Mouse (Mus musculus) limb, embryonic 14.5 days (tissue): ENCODE measurements around the gene Fam50b. TPM values are rescaled to one million over a fixed set of nuclear protein-coding genes. Genes with fewer than 3 reads are reported as not detected.

Source experiments
- ATAC-seq: fragments of 200-750 bp; cut with Nextera tagmentation; 2 replicates; pipeline ENCODE4 v1.8.0; 2017; ENCODE audit warnings: low read depth, moderate number of reproducible peaks, moderate TSS enrichment; ENCODE audit not compliant: low FRiP score
- DNase-seq: peaks from one replicate; pipeline ENCODE4 v3.0.0-alpha.2; 2015; ENCODE audit warnings: low spot score
- H3K27ac ChIP-seq: fragments of 300-500 bp; sonication (generic); replicated peaks from 2 replicates; pipeline ENCODE4 v1.5.1; 2014; ENCODE audit warnings: low read depth, mild to moderate bottlenecking, low read length, moderate library complexity, mixed read lengths
- H3K27me3 ChIP-seq: fragments of 300-500 bp; sonication (generic); 2 replicates; pipeline ENCODE4 v1.6.1; 2014; ENCODE audit warnings: low read length, mixed read lengths; ENCODE audit not compliant: control insufficient read depth, insufficient read depth
- H3K36me3 ChIP-seq: fragments of 300-500 bp; sonication (generic); 2 replicates; pipeline ENCODE4 v1.6.1; 2014; ENCODE audit warnings: mild to moderate bottlenecking, low read length, moderate library complexity, mixed read lengths; ENCODE audit not compliant: control insufficient read depth, insufficient read depth
- H3K4me1 ChIP-seq: fragments of 300-500 bp; sonication (generic); 2 replicates; pipeline ENCODE4 v1.6.1; 2014; ENCODE audit warnings: antibody characterized with exemption, low read length, mixed read lengths; ENCODE audit not compliant: control insufficient read depth, insufficient read depth
- H3K4me2 ChIP-seq: fragments of 300-500 bp; sonication (generic); replicated peaks from 2 replicates; pipeline ENCODE4 v1.6.1; 2014; ENCODE audit warnings: low read depth, mild to moderate bottlenecking, low read length, moderate library complexity; ENCODE audit not compliant: severe bottlenecking
- H3K4me3 ChIP-seq: fragments of 300-500 bp; sonication (generic); replicated peaks from 2 replicates; pipeline ENCODE4 v1.5.1; 2014; ENCODE audit warnings: low read length
- H3K9ac ChIP-seq: fragments of 300-500 bp; sonication (generic); 2 replicates; pipeline ENCODE4 v1.6.1; 2014; ENCODE audit warnings: mild to moderate bottlenecking, low read depth, low read length, moderate library complexity; ENCODE audit not compliant: severe bottlenecking
- H3K9me3 ChIP-seq: fragments of 300-500 bp; sonication (generic); 2 replicates; pipeline ENCODE4 v1.6.1; 2016; ENCODE audit warnings: low read length; ENCODE audit not compliant: control insufficient read depth
- POLR2A ChIP-seq: fragments of 200-500 bp; IDR thresholded peaks from 2 replicates; pipeline ENCODE4 v1.8.0; 2012; ENCODE audit warnings: inconsistent platforms, mild to moderate bottlenecking, moderate library complexity, borderline replicate concordance; ENCODE audit not compliant: insufficient read depth, insufficient read length; ENCODE audit errors: extremely low read depth
- WGBS: fragments of 180-500 bp; shearing (Covaris S2); extraction: QIAGEN DNeasy Blood & Tissue Kit; methylation state at CpG from one replicate; pipeline ENCODE4 v1.1.7; 2014; 5-methylcytosine and 5-hydroxymethylcytosine counted together
- polyA plus RNA-seq, 2 experiments: library from polyadenylated mRNA; depleted of rRNA in 1 of 2; stranded (reverse) in 1 of 2; unstranded in 1 of 2; fragments of >200 nt; fragmentation: Nextera tagmentation in 1 of 2; extraction: Ambion mirVana in 1 of 2; gene quantifications; 2 replicates each; pipeline versions ENCODE4 v1.2.1 to v1.2.3; 2012 to 2014

Fam50b gene
- polyA plus RNA-seq, 2 experiments, result not detected

DNA sequence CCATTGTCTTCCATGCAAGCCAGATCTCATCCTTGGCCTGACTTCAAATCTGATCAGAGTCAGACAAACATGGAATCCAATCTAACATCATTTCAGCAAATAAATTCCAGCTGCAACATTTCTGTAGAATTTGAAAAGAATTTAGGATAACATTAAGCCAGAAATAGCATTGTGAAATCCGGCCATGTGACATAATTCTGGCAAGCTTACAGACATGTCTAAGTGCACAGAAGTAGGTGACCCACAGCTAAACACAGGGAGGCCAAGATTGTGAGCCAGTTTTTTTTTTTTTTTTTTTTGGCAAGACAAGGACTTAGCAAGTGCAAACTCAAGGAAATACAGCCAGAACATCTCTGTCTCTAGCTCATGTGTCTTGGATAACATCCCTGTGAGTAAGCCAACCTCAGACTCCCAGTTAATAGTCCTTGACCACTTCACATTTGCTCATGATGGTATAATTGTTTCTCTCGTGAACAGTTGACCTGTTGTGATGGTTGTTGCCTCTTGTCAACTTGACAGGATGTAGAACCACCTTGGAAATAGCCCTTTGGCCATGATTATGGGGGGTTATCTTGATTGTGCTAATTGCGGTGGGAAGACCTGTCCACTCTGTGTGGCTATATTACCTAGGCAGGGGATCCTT is 54.6 kb downstream of the Fam50b start:
- H3K9me3 ChIP-seq, result no peaks in the 10 kb centered on the region
- 63% methylated on average over 3 of the region's 3 CpGs for WGBS
- DNase-seq (peak; percentile 78), ATAC-seq (no peak)
- H3K4me2 ChIP-seq, result no peak overlapping the region
- no peak overlapping the region for H3K4me3 ChIP-seq
- no peak overlapping the region for H3K9ac ChIP-seq
- H3K27me3 ChIP-seq, result no peaks in the 10 kb centered on the region
- H3K36me3 ChIP-seq, result no peaks in the 10 kb centered on the region
- TF ChIP-seq POLR2A, result no peak
- H3K27ac ChIP-seq, result no peak overlapping the region
- no peaks in the 10 kb centered on the region for H3K4me1 ChIP-seq

DNA sequence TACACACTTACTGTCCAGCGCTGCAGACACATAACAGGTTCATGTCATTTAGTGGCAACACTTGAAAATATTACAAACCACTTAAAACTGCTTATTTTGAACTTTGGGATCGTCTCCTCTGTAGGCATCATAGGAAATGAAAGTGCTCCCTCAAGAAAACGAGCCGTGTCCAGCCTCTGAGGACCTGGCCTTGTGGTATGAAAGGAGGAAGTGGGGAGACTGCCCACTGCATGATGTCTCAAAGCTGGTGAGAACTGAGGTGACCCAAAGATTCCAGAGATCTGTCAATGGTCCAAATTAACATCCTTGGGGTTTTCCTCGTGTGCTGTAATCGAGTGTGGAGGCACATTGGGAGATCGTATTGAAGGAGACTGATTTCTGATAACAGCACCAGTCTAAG is 58.4 kb downstream of the Fam50b start:
- no peaks in the 10 kb centered on the region for H3K9me3 ChIP-seq
- no peaks in the 10 kb centered on the region for H3K36me3 ChIP-seq
- 76% methylated on average over 7 of the region's 7 CpGs for WGBS
- H3K4me1 ChIP-seq, result no peaks in the 10 kb centered on the region
- no peak overlapping the region for H3K27ac ChIP-seq
- H3K4me3 ChIP-seq, result no peak overlapping the region
- H3K9ac ChIP-seq, result no peak overlapping the region
- no peak overlapping the region for H3K4me2 ChIP-seq
- TF ChIP-seq POLR2A, result no peak
- ATAC-seq (no peak), DNase-seq (no peak)
- no peaks in the 10 kb centered on the region for H3K27me3 ChIP-seq

DNA sequence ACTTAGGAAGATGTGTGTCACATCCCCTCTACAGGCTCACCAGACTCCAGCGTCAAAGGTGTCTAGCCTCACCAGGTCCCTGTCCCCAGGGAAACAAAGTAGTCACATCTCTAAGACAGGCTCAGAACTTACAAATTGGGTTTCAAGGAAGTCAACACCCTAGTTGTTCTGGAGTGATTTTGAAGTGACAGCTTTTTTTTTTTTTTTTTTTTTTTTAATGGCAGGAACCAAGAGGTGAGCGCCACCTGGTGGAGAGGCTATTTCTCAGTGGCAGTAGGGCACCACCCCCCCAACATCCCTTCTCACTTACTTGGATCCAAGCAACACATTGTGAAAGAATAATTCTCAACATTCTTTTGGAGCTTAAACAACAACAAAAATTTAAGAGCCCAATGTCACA is 59.2 kb downstream of the Fam50b start:
- no peaks in the 10 kb centered on the region for H3K36me3 ChIP-seq
- peak; percentile 55 for DNase-seq
- no peak overlapping the region for H3K4me2 ChIP-seq
- no peak for ATAC-seq
- no peak for TF ChIP-seq POLR2A
- 41% methylated on average over 2 of the region's 2 CpGs for WGBS
- H3K4me3 ChIP-seq, result no peak overlapping the region
- H3K9me3 ChIP-seq, result no peaks in the 10 kb centered on the region
- no peak overlapping the region for H3K27ac ChIP-seq
- H3K9ac ChIP-seq, result no peak overlapping the region
- no peaks in the 10 kb centered on the region for H3K4me1 ChIP-seq
- H3K27me3 ChIP-seq, result no peaks in the 10 kb centered on the region

GRCm38 (mm10) chr13:34794426-34794825 is 59.8 kb downstream of the Fam50b start:
- no peak overlapping the region for H3K27ac ChIP-seq
- no peaks in the 10 kb centered on the region for H3K4me1 ChIP-seq
- H3K4me2 ChIP-seq, result no peak overlapping the region
- H3K27me3 ChIP-seq, result no peaks in the 10 kb centered on the region
- H3K4me3 ChIP-seq, result no peak overlapping the region
- no peak for TF ChIP-seq POLR2A
- H3K36me3 ChIP-seq, result no peaks in the 10 kb centered on the region
- no peak overlapping the region for H3K9ac ChIP-seq
- ATAC-seq (no peak), DNase-seq (no peak)
- H3K9me3 ChIP-seq, result no peaks in the 10 kb centered on the region
- WGBS, result 67% methylated on average over 2 of the region's 2 CpGs

Other genes starting within 250 kb of the Fam50b start
- 27.7 and 34.5 TPM in 2 replicates for gene Pxdc1, start 81.4 kb upstream of the Fam50b start, polyA plus RNA-seq (2012; rRNA removed)
- gene Pxdc1, start 81.4 kb upstream of the Fam50b start, polyA plus RNA-seq (2014; fragmentation: Nextera tagmentation; extraction: Ambion mirVana), result 23.8 and 24.0 TPM in 2 replicates
- gene Prpf4b, start 140.5 kb downstream of the Fam50b start, polyA plus RNA-seq (2012; rRNA removed), result 112 and 155 TPM in 2 replicates
- 81.1 and 88.5 TPM in 2 replicates for gene Prpf4b, start 140.5 kb downstream of the Fam50b start, polyA plus RNA-seq (2014; fragmentation: Nextera tagmentation; extraction: Ambion mirVana)
- gene Fam217a, start 189.5 kb downstream of the Fam50b start, polyA plus RNA-seq (2012; rRNA removed), result 0.76 and 1.2 TPM in 2 replicates
- gene Fam217a, start 189.5 kb downstream of the Fam50b start, polyA plus RNA-seq (2014; fragmentation: Nextera tagmentation; extraction: Ambion mirVana), result 0.73 and 1.0 TPM in 2 replicates
- gene 4933417A18Rik, start 189.6 kb downstream of the Fam50b start, polyA plus RNA-seq (2012; rRNA removed), result not detected in 2 replicates
- gene 4933417A18Rik, start 189.6 kb downstream of the Fam50b start, polyA plus RNA-seq (2014; fragmentation: Nextera tagmentation; extraction: Ambion mirVana), result not detected in 2 replicates
- gene Eci3, start 229.0 kb downstream of the Fam50b start, polyA plus RNA-seq (2012; rRNA removed), result 0.78 and 0.94 TPM in 2 replicates
- 1.2 TPM in 2 replicates for gene Eci3, start 229.0 kb downstream of the Fam50b start, polyA plus RNA-seq (2014; fragmentation: Nextera tagmentation; extraction: Ambion mirVana)